Mouse (Mus musculus) ovary, adult 18-20 months (tissue): ENCODE measurements at regions not wholly inside any gene's neighbourhood (a gene's known extent, or its start where the extent isn't known, plus 50 kb on each side); places are given as distances from the start of the nearest gene placed in this dataset.
A peak's percentile ranks its signal among the peaks of the same experiment; 100 is the strongest.
"Not testable (repeated sequence)": the region's sequence is repeated elsewhere in the genome, so short reads cannot be mapped to it uniquely, and the experiment has no call there.

Experiments
- DNase-seq: peaks from one replicate; pipeline ENCODE4 v3.0.0; 2022; ENCODE audit warnings: low spot score, mixed read lengths

DNA sequence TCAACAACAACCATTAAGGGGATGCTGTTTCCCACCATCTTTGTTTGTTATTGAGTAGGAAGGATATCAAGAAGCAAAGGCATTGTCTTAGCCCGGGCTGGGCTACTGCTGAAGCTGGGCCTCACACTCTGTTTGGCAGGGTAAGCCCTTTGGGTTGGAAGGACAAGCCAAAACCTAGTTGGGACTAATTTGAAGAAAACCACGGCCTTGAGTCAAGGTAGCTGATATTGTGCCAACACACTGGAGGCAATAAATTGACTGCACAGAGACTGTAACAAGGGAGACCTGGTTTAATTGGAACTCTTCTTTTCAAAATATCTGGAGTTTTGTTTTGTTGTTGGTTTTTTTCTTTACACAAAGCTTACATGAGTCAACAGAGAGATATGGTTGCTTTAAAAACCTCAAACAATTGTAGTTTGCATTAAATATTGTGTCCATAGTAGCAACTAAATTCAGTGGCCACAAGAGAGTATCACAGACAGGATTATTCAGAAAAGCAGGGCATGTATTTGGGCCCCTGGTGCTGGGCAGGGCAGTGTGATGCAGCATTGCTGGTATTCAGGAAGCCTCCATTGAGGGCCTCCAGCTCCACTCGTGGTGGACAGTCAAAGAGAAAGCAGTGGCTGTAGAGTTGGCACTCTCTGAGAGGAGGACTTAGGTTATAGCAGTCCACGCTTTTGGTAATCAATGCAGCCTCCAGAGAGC is 105.5 kb upstream of the Ubl3 start:
- peak; percentile 40 for DNase-seq

GRCm38 (mm10) chr5:148652525-148653243 is 100.1 kb upstream of the Ubl3 start:
- no peak for DNase-seq

GRCm38 (mm10) chr5:148651736-148652135 is 99.1 kb upstream of the Ubl3 start:
- DNase-seq, result no peak

DNA sequence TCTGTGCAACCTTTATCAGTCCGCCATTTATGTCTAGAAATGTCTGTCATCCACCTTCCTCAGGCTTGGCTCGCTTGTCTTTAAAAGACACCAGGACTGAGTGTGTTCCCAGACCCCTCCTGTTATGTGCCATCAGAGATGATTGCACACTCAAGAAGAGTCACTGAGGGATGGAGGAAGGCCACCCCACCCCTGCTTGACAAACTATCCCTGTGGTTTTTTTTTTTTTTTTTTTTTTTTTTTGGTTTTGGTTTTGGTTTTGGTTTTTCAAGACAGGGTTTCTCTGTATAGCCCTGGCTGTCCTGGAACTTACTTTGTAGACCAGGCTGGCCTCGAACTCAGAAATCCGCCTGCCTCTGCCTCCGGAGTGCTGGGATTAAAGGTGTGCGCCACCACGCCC is 97.0 kb upstream of the Ubl3 start:
- not testable (repeated sequence) for DNase-seq

DNA sequence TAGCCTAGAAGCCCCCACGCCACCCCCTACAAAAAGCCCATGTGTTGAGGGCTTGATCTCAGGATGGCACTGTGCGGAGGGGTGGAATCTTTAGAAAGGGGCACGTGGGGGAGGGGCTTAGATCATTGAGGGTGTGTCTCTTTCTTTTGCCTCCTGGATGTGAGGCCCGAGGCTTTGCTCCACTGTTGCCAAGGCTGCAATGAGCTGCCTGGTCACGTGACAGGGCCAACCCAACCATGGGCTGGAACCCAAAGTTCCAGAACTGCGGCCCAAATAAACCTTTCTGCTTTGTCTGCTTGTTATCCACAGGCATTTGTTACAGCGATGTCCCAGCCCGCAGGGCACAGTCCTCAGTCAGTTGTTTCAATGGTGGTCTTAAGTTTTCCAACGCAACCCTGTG is 96.5 kb upstream of the Ubl3 start:
- no peak for DNase-seq

DNA sequence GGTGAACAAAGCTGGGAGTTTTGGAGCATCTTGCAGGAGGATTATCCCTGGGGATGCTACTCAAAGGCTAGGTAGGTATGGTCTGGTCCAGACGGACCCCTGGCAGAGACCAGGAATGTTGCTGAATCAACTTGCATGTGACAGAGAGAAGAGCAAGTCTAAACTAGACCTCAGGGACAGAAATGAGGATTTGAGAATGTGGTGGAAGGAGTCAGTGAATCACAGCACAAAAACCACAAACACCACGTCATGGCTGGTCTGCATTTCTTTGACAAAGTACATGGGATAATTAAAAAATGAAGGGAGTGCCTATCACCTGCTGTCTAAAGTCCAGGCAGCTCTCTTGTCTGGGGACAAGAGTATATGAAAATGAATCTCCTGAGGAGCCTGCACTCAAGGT is 95.1 kb upstream of the Ubl3 start:
- no peak for DNase-seq

DNA sequence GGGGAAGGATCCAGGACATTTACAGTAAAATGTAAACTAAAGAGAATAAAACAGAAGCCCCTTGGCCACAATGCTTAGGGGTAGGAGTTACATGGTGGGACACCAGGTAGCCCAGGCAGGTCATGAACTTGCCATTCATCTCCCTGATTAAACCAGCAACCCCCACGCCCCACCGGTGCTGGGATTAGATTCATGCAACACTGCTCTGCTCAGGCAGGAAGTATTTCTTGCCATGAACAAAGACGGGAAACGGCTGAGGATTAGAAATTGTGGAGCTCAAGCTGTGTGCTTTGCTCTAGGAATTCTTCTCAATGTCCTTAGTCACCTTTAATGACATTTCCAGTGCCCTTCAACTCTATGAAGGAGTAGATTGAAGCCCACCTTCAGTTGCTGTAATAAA is 93.2 kb upstream of the Ubl3 start:
- no peak for DNase-seq

DNA sequence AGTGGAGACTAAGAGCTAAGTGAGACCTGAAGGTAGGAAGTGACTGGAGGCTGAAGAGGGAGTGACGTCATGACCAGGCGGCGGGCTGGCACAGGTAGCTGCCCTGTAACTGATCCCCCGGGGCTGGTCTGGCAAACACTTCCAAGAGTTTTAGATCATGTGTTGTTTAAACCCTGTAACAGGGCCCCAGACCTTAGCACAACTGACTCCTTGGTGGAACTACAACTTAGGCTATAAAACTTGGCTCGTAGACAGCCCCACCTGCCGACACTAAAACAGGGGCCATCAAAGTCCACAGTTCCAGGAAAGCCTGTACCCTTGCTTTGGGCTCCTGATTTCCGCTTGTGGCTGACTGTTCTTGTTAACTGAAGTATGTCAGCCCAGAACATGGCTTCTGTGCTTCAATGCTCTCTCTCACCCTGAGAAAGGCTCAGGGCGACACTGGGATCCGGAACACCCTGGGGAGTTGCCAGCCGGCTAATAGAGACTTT is 92.6 kb upstream of the Ubl3 start:
- DNase-seq, result no peak

- no peak for DNase-seq
These were observed 91.8 kb upstream of the Ubl3 start for GRCm38 (mm10) chr5:148644345-148644744.

DNA sequence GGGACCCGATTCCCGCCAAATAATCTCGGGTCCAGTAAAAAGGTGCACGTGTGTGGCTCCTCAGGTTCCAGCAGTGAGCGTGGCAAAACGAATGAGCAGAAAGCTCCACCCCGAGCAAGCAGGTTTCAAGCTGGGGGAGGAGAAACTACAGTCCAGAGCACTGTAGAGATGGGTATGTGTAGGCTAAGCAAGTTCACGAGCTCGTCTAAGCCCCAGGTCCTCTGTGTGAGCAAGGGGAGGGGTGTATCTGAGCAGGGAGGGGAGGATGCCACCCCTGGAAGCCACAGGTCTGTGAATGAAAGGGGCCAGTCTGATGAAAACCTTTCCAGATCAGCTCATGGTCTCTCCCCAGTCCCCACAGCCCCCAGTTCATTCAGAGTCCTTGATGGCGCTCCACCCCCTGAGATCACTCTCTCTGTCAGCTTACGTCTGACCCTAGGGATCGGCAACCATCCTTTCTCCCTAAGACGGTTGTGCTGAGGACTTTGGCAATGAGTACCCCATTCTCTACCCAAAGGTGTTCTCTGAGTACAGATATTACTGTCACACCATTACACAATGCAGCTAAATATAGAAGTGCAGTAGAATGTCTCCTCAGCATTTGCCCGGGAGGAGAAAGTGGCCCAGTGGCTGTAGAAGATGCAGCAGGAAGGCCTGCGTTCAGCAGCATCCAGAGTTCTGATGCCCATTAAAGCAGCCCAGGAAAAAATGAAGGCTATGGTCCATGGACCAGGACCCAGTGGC is 89.2 kb upstream of the Ubl3 start:
- DNase-seq, result no peak

- no peak for DNase-seq
These were observed 87.9 kb upstream of the Ubl3 start for GRCm38 (mm10) chr5:148640523-148640922.

DNA sequence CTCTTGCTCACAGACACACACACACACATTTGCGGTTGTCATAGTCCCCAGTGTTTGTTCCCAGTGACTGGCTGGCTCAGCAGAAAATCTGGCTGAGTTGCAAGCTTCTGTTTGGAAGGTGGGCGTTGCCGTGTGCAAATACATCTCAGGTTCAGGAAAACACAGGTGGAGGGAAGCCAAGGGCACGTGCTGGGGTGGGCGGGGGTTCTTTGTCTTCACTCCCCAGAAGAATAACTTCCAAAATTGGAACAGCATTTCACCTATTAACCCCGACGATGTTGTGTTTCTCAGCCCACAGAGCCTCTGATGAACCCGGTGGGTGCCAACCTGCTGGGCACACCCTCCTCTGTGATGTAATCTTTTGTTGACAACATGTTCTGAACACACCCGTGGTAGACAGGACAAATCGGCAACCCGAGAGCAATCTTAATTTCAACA is 82.3 kb upstream of the Ubl3 start:
- DNase-seq, result no peak

DNA sequence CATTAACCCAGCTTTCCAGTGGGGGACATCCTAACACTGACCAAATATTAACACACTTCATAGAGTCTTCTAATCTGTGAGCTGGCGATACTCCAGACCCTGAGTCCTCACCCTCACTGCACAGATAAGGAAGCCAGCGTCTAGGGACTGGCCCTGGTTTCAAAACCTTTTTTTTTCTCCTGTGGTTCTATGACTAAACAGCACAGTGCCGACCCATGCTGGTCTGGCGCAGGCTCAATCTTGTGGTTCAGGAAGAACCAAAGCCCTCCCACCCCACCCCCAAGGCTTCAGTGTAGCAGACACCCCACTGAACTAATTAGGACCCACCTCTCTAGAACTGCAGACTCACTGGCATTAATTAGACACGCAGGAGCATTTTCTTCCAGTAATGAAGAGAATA is 81.4 kb upstream of the Ubl3 start:
- DNase-seq, result peak; percentile 65

GRCm38 (mm10) chr5:148633331-148633730 is 80.7 kb upstream of the Ubl3 start:
- no peak for DNase-seq

DNA sequence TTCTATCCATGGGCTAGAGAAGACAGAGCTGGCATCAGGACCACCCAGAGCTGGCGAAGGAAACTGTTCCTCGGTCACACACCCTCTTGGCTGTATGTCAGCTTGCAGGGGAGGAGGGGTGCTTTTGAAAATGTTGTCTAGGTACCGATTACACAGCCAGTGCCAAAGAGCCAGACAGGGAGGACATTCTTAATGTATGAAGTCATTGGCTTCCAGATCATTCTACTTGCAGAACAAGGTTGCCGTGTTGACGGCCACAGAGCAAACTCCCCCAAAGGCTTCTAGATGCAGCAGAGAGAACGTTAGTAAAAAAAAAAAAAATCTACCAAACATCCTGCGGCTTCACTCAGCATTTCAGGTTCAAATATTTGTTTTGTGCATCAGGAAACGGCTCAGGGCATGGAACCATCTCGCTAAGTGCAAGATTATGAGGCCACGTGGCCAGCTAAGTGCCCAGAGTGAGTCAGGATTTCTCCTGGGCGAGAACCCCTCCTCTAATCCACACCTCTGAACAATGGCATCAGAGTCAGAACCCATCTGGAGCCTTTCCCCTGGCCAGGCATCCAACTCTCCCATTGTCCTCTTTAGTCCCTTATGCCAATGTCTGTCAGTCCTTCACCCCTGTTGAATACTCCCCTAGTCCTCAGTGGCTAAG is 80.1 kb upstream of the Ubl3 start:
- peak; percentile 19 for DNase-seq

- DNase-seq, result no peak
These were observed 79.0 kb upstream of the Ubl3 start for GRCm38 (mm10) chr5:148631566-148631965.

DNA sequence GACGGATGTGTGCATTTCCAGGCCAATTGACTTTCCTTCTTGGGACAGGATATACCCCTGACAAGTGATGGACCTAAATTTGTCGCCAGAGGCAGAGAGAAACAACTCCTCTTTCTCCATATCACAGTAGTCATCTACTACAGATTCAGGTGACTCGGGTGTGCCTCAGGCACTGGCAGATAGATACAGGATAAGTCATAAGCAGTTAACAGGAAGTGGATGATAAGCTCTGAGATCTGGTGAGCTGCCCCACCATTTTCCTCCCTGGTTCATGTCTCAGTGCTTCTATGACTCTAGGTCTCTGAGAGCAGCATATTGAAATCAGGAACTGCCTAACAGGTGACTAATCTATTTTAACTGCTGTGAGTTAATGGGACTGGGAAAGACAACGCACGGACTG is 73.4 kb upstream of the Ubl3 start:
- DNase-seq, result no peak

- DNase-seq, result no peak
These were observed 72.2 kb upstream of the Ubl3 start for GRCm38 (mm10) chr5:148624649-148625405.

DNA sequence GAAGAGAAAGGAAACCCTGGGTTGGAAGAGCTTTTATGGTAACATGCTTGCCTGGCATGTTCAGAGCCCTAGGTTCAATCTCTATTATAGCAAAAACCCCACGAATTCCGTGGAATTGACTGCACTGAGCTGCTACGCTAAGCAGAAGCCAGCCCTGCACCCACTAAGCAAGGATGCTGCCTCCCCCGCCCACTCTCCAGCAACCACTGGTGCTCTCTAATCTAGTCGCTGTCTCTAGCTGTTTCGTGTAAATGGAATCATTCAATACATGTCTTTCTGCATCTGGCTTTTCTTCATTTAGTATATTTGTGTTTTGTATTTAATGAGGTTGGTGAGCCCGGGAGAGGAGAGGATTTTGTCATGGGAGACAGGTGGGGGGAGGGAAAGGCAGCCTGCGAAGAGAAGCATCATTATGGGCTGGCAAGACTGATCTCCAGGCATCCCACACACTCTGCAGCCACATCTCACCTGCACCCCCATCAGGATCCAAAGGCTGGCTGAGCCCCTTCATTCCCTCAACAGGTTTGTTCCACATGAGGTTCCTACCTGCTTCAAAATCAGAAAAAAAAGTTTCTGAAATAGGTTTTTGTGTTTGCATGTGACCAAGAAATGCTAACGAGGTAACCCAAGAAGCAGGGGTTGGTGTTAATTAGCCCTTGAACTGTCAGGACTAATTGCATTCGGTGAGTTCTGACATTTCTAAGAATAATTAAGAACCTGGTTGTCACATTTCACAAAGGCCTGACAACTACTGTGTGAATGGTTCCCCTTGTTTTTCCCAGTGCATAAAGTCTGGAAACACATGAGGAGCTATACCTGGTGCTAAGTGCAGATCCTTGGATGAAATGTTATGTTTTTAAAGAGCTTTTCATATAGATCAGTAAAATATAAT is 68.6 kb upstream of the Ubl3 start:
- DNase-seq, result no peak

GRCm38 (mm10) chr5:148619917-148620316 is 67.3 kb upstream of the Ubl3 start:
- DNase-seq, result no peak

DNA sequence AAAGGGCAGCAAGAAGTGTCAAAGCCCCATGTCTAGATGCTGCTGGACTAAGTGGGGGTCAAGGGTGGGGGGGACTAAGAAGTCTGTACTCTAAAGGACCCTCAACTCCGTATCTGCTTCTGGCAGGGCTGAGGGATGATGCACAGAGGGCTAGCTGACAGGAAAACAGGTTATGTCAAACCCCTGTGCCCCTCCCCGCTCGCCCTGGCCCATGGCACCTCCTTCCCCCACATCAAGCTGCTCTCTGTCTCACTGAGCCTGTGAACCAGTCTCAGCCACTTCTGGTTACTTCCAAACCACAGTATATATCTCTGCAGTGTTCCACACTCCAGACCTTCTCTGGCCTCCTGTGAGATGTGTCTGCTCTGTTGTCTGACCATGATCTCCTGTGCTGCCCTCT is 63.8 kb upstream of the Ubl3 start:
- no peak for DNase-seq
